Mouse (Mus musculus) ES-Bruce4 (cell line): ENCODE results near the gene Fam180a.

Experiments used
- CTCF ChIP-seq: IDR thresholded peaks from one replicate; pipeline ENCODE4 v1.8.1; 2011; ENCODE audit warnings: low read depth, low read length
- EP300 ChIP-seq: IDR thresholded peaks from 2 replicates; pipeline ENCODE4 v1.6.1; 2011; ENCODE audit warnings: low read depth, low read length; ENCODE audit not compliant: insufficient read depth
- POLR2A ChIP-seq: IDR thresholded peaks from one replicate; pipeline ENCODE4 v1.8.1; 2011; ENCODE audit warnings: low read length; ENCODE audit not compliant: insufficient read depth

DNA sequence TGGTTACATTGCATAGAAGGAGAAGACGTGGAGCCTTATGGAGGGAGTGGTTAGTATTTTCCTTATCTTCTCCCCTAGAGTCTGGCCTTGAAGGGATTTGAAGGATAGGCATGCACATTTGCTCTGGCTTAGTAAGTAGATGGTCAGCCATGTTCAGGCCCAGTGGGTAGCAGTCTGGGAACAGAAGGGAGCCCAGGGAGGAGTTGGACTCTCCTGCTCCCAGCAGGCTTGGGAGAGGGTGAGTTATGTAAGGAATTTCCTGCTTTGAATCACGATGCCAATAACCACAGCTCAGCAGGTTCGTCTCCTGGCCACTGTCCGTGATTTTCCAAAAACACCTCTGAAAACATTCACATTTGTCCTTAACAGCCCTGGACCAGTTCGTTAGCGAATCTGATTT lies 4.9 kb upstream of the Fam180a start:
- TF ChIP-seq POLR2A: no peak
- TF ChIP-seq CTCF: no peak
- no peak for TF ChIP-seq EP300
